Mouse (Mus musculus): ENCODE data around the gene Enpp1.
A peak's percentile ranks its signal among the peaks of the same experiment; 100 is the strongest.
"Not testable (repeated sequence)": the region's sequence is repeated elsewhere in the genome, so short reads cannot be mapped to it uniquely, and the experiment has no call there.

The Enpp1 gene

GRCm38 (mm10) chr10:24639596-24639995 is 72.4 kb downstream of the Enpp1 start:
- no peak for DNase-seq (ENCODE audit: extremely low read depth, insufficient read length, low spot score)

- DNase-seq (ENCODE audit: extremely low read depth, insufficient read length, low spot score) = no peak
Measured at GRCm38 (mm10) chr10:24638306-24639070, 73.5 kb downstream of the Enpp1 start.

GRCm38 (mm10) chr10:24636986-24637385 is 75.0 kb downstream of the Enpp1 start:
- DNase-seq (ENCODE audit: extremely low read depth, insufficient read length, low spot score) = no peak

- DNase-seq (ENCODE audit: extremely low read depth, insufficient read length, low spot score) = no peak
Measured at GRCm38 (mm10) chr10:24635884-24636283, 76.1 kb downstream of the Enpp1 start.

GRCm38 (mm10) chr10:24635331-24635815 is 76.6 kb downstream of the Enpp1 start:
- no peak for DNase-seq (ENCODE audit: extremely low read depth, insufficient read length, low spot score)

- no peak for DNase-seq (ENCODE audit: extremely low read depth, insufficient read length, low spot score)
Measured at GRCm38 (mm10) chr10:24634288-24634687, 77.7 kb downstream of the Enpp1 start.

GRCm38 (mm10) chr10:24631122-24631521 is 80.8 kb downstream of the Enpp1 start:
- DNase-seq (ENCODE audit: extremely low read depth, insufficient read length, low spot score) = no peak

GRCm38 (mm10) chr10:24630469-24631081 is 81.4 kb downstream of the Enpp1 start:
- DNase-seq (ENCODE audit: extremely low read depth, insufficient read length, low spot score) = no peak

- no peak for DNase-seq (ENCODE audit: extremely low read depth, insufficient read length, low spot score)
Measured at GRCm38 (mm10) chr10:24629086-24629720, 82.8 kb downstream of the Enpp1 start.

GRCm38 (mm10) chr10:24628466-24628865 is 83.5 kb downstream of the Enpp1 start:
- DNase-seq (ENCODE audit: extremely low read depth, insufficient read length, low spot score) = no peak

- DNase-seq (ENCODE audit: extremely low read depth, insufficient read length, low spot score) = no peak
Measured at GRCm38 (mm10) chr10:24627262-24627661, 84.7 kb downstream of the Enpp1 start.

- peak; percentile 44 for DNase-seq (ENCODE audit: extremely low read depth, insufficient read length, low spot score)
Measured at GRCm38 (mm10) chr10:24625060-24625701, 86.8 kb downstream of the Enpp1 start.

GRCm38 (mm10) chr10:24622586-24622985 is 89.4 kb downstream of the Enpp1 start:
- DNase-seq (ENCODE audit: extremely low read depth, insufficient read length, low spot score) = peak; percentile 41

GRCm38 (mm10) chr10:24621572-24621971 is 90.4 kb downstream of the Enpp1 start:
- DNase-seq (ENCODE audit: extremely low read depth, insufficient read length, low spot score) = no peak

- not testable (repeated sequence) for DNase-seq (ENCODE audit: extremely low read depth, insufficient read length, low spot score)
Measured at GRCm38 (mm10) chr10:24616572-24616971, 95.4 kb downstream of the Enpp1 start.

GRCm38 (mm10) chr10:24615799-24616198 is 96.2 kb downstream of the Enpp1 start:
- no peak for DNase-seq (ENCODE audit: extremely low read depth, insufficient read length, low spot score)

- no peak for DNase-seq (ENCODE audit: extremely low read depth, insufficient read length, low spot score)
Measured at GRCm38 (mm10) chr10:24614726-24615125, 97.2 kb downstream of the Enpp1 start.

- DNase-seq (ENCODE audit: extremely low read depth, insufficient read length, low spot score) = no peak
Measured at GRCm38 (mm10) chr10:24609766-24610165, 102.2 kb downstream of the Enpp1 start.

- no peak for DNase-seq (ENCODE audit: extremely low read depth, insufficient read length, low spot score)
Measured at GRCm38 (mm10) chr10:24609146-24609545, 102.8 kb downstream of the Enpp1 start.

GRCm38 (mm10) chr10:24603727-24604126 is 108.2 kb downstream of the Enpp1 start:
- DNase-seq (ENCODE audit: extremely low read depth, insufficient read length, low spot score) = no peak

GRCm38 (mm10) chr10:24603035-24603434 is 108.9 kb downstream of the Enpp1 start:
- DNase-seq (ENCODE audit: extremely low read depth, insufficient read length, low spot score) = no peak

All from 3134 (cell line).